Mouse (Mus musculus): ENCODE measurements around the gene Scpep1.

- TF ChIP-seq CTCF (IDR thresholded peaks at IDR 0.05; ENCODE audit: control insufficient read depth, insufficient read depth, low read length) (no peak), POLR2A (IDR thresholded peaks at IDR 0.05; ENCODE audit: borderline replicate concordance, control insufficient read depth, low read depth, low read length) (no peak)
These were observed 77.3 kb downstream of the Scpep1 start for GRCm38 (mm10) chr11:88878011-88878410.
